Mouse (Mus musculus) frontal cortex, postnatal 14 days (tissue): Measurements from ENCODE around the gene Vamp5.

Source experiments
- DNase-seq, 2 experiments: peaks; one replicate each; pipeline ENCODE4 v3.0.0; 2022; ENCODE audit warnings: low spot score in 2 of 2

Vamp5 gene

GRCm38 (mm10) chr6:72380131-72380770 lies at the start of gene Vamp5:
TSS of gene Vamp5 (minus strand) at chr6:72380468.
- no peak for DNase-seq

- DNase-seq: no peak
Measured at GRCm38 (mm10) chr6:72429061-72429842, 49.0 kb upstream of the Vamp5 start.

- DNase-seq: peak; percentile 62 to 73
Measured at GRCm38 (mm10) chr6:72428036-72428435, 47.8 kb upstream of the Vamp5 start.

- no peak for DNase-seq
Measured at GRCm38 (mm10) chr6:72425646-72426045, 45.4 kb upstream of the Vamp5 start.

- no peak for DNase-seq
Measured at GRCm38 (mm10) chr6:72420901-72421300, 40.6 kb upstream of the Vamp5 start.

- no peak for DNase-seq
Measured at GRCm38 (mm10) chr6:72419806-72420205, 39.5 kb upstream of the Vamp5 start.

- DNase-seq: no peak
Measured at GRCm38 (mm10) chr6:72418279-72418678, 38.0 kb upstream of the Vamp5 start.

- no peak for DNase-seq
Measured at GRCm38 (mm10) chr6:72415964-72416772, 35.9 kb upstream of the Vamp5 start.

- DNase-seq: no peak
Measured at GRCm38 (mm10) chr6:72415181-72415580, 34.9 kb upstream of the Vamp5 start.

GRCm38 (mm10) chr6:72414076-72414756 lies 33.9 kb upstream of the Vamp5 start, which contains the start of gene Ggcx:
TSS of gene Ggcx (plus strand) at chr6:72414308.
- peak; percentile 86 to 90 for DNase-seq

- no peak for DNase-seq
Measured at GRCm38 (mm10) chr6:72410518-72410917, 30.2 kb upstream of the Vamp5 start.

- DNase-seq: no peak
Measured at GRCm38 (mm10) chr6:72410003-72410402, 29.7 kb upstream of the Vamp5 start.

GRCm38 (mm10) chr6:72409567-72409966 lies 29.3 kb upstream of the Vamp5 start:
- DNase-seq: peak in 1 of 2 experiments; percentile 59

GRCm38 (mm10) chr6:72407119-72407518 lies 26.9 kb upstream of the Vamp5 start:
- peak; percentile 57 to 79 for DNase-seq

- no peak for DNase-seq
Measured at GRCm38 (mm10) chr6:72405356-72405755, 25.1 kb upstream of the Vamp5 start.

GRCm38 (mm10) chr6:72401875-72402274 lies 21.6 kb upstream of the Vamp5 start:
- DNase-seq: peak in 1 of 2 experiments; percentile 65

GRCm38 (mm10) chr6:72399967-72400366 lies 19.7 kb upstream of the Vamp5 start:
- no peak for DNase-seq

- no peak for DNase-seq
Measured at GRCm38 (mm10) chr6:72396837-72397251, 16.6 kb upstream of the Vamp5 start.

GRCm38 (mm10) chr6:72392341-72392740 lies 12.1 kb upstream of the Vamp5 start:
- no peak for DNase-seq

GRCm38 (mm10) chr6:72390795-72391521 lies 10.7 kb upstream of the Vamp5 start:
- DNase-seq: no peak
